Mouse (Mus musculus) E14TG2a.4 (cell line): Measurements from ENCODE around the gene Lpcat2.

Source experiments
- CTCF ChIP-seq: conservative IDR thresholded peaks from 2 replicates; pipeline ENCODE4 v1.5.1; 2014; ENCODE audit warnings: low read length
- NANOG ChIP-seq: IDR thresholded peaks from 2 replicates; pipeline ENCODE4 v1.6.1; 2014; ENCODE audit warnings: borderline replicate concordance, low read length, mixed read lengths
- POU5F1 ChIP-seq: IDR thresholded peaks from 2 replicates; pipeline ENCODE4 v1.6.1; 2014; ENCODE audit warnings: low read length, borderline replicate concordance

DNA sequence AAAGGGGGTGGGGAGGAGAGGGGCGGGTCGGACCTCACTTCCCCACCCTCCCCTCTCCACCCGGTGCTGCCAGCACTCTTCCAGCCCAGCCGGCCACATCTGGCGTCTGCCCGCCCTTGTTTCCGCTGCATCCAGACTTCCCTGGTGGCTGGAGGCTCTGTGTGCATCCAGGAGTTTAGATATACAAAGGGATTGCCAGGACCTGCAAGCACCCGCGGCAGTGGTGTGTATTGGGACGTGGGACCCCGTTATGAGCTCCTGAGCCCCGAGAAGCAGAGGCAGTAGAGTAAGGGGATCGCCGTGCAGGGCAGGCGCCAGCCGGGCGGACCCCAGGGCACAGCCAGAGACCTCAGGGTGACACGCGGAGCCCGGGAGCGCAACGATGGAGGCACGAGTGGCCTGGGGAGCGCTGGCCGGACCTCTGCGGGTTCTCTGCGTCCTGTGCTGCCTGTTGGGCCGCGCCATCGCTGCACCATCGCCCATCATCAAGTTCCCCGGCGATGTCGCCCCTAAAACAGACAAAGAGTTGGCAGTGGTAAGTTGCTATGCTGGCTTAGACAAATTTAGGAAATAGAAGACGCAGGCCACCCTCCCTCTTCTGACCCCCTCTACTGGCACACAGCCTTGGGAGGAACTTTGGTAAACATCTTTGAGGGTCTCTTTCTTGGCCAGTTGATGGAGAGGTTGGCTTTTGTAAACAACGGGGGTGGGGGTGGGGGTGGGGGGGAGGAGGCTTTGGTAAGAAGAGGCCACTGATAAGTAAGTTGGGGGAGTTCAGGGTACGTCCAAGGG is 27.7 kb upstream of the Lpcat2 start, which contains the start of gene Mmp2:
- TF ChIP-seq CTCF (no peak), POU5F1 (no peak), NANOG (no peak)
